Mouse (Mus musculus): ENCODE data around the gene Atxn1.

Gene Atxn1

DNA sequence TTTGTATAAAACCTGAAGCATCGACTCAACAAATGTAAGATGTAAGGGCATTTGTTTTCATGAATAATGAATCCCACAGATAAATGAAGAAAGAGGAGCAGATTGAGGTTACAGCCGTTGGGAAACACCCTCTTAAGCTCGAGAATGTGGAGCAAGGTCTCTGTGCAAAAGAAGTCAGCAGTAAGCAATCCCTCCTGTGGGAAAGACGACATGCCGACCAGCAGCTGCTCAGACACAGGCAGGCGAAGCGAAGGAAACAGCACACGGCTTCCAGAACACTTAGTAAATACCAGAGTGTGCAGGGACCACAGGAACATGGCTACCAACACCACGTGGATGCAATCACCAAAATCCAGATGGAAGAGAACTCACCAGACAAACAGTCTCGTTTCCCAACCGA, 294.8 kb downstream of the Atxn1 start:
- POLR2A ChIA-PET = interaction anchor here in 1 of 4 experiments (0.6 kb wide), 1 partner anchor 9 kb away, joined by 4 read pairs; no protein-coding TSS in a partner anchor
- CTCF ChIA-PET = no interaction called here

GRCm38 (mm10) chr13:45662852-45663251, 302.0 kb downstream of the Atxn1 start:
- CTCF ChIA-PET = no interaction called here
- POLR2A ChIA-PET = no interaction called here

DNA sequence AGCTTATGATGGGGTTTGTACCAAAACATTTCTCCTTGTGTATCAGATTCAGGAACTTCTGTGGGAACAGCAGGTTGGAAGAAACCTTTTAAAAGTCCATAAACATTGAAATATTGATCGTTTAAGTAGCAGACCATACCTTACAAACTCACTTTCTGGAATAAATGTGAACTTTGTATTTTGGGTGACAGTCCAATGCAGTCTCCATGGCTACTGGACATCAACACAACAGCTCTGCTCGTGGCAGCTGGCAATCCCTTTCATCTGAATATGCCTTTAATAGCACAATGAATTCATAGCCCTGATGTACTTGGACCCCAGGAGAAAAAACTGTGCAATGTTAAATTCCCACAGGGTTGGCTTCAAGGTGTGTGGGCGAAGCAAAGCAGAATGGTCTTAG, 302.6 kb downstream of the Atxn1 start:
- ChIA-PET POLR2A (interaction anchor here in 1 of 4 experiments (0.7 kb wide), 1 partner anchor 474 kb away, joined by 3 read pairs; no protein-coding TSS in a partner anchor), CTCF (interaction anchor here in 1 of 4 experiments (1.0 kb wide), 1 partner anchor 25 kb away, joined by 3 read pairs; no protein-coding TSS in a partner anchor)

DNA sequence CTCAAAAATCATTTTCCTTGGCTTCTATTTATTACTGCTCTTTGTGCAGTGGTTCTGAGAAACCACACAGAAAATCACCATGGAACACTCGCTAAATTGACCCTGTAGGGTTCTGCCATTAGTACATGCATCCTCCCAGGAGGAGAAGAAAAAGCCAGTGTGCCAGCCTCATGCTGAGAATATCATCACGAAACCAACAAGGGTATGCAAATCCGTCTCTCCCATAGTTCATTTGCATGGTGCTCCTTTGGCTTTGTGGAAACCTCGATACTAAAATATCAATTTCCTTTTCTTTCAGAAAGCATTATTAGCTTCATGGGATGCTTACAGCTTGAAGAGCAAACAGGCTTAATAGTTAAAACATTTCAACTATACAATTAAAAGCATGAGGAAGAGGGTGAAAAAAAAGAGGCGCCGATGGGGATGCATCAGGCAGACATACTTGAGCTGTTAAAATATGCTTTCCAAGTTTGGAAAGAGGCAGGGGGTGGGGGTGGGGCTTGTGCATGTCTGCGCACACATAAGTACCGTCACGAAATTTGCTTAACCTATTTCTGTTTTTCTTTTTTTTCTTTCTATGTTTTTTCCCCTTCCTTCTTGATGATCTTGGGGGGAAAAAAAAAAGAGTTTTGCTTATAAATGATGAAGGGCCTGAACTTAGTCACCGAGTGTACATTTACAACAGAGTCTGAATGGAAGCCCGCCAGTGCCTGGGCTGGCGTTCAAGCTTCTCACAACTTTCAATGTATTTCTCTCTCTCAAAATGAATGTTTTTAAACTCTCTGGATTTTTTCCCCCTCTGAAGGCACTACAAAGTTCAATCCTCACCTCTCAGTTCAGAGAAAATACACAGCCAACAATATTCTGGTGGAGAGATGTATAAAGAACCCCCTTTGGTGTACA, 303.3 kb downstream of the Atxn1 start:
- ChIA-PET POLR2A (interaction anchor here in 1 of 4 experiments (0.7 kb wide), 1 partner anchor 475 kb away, joined by 3 read pairs; no protein-coding TSS in a partner anchor), CTCF (interaction anchor here in 2 of 4 experiments (0.7 to 1.0 kb wide), 2 partner anchors 24 to 221 kb away, joined by 3 to 7 read pairs; no protein-coding TSS in a partner anchor)

DNA sequence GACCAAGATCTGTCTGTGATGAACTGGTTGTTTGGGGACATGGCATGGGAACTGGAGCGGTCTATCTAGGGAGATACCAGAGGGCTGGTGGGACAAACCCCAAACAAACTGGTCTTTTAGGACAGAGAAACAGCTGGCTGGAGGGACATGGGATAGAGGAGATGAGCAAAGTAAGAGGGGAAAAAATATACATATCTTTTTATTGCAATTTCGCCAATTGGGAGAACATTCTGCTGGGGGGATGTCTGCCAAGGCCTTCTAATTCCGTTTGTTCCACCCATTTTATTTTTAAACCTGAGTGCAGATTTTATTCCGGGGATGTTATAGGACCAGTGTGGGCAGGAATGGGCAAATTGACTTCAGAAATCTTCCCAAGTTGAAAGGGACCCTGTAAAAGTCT, 305.0 kb downstream of the Atxn1 start:
- POLR2A ChIA-PET = interaction anchor here in 1 of 4 experiments (0.7 kb wide), 1 partner anchor 663 kb away, joined by 3 read pairs; no protein-coding TSS in a partner anchor
- CTCF ChIA-PET = no interaction called here

- POLR2A ChIA-PET = interaction anchor here in 2 of 4 experiments (0.6 kb wide), 2 partner anchors 32 to 75 kb away, joined by 3 to 4 read pairs; no protein-coding TSS in a partner anchor
Observed at GRCm38 (mm10) chr13:45658343-45658742, 306.5 kb downstream of the Atxn1 start.

DNA sequence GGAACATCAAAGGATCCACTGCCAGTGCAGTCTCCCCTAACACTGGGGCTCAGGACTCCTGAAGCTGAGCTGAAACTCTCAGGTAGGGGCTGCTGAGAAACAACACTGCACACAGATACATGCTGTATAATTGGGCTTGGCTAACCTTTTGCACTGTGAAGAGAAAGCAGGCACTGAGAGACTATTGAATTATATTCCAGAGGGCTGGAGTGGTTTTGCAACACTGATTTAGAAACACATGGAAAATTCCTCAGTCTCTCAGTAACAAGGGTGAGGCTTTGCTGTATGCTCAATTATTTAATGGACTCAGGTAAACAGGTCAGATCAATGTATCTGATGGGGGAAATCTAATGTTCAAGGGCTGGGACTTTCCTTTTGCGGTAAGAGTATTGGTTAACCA, 307.6 kb downstream of the Atxn1 start:
- ChIA-PET CTCF (interaction anchor here in 1 of 4 experiments (0.8 kb wide), 1 partner anchor 24 kb away, joined by 3 read pairs; no protein-coding TSS in a partner anchor), POLR2A (no interaction called here)

More at GRCm38 (mm10) chr13:45658343-45658742, 306.5 kb downstream of the Atxn1 start:
- CTCF ChIA-PET = interaction anchor here in 1 of 4 experiments (0.8 kb wide), 1 partner anchor 25 kb away, joined by 3 read pairs; no protein-coding TSS in a partner anchor

DNA sequence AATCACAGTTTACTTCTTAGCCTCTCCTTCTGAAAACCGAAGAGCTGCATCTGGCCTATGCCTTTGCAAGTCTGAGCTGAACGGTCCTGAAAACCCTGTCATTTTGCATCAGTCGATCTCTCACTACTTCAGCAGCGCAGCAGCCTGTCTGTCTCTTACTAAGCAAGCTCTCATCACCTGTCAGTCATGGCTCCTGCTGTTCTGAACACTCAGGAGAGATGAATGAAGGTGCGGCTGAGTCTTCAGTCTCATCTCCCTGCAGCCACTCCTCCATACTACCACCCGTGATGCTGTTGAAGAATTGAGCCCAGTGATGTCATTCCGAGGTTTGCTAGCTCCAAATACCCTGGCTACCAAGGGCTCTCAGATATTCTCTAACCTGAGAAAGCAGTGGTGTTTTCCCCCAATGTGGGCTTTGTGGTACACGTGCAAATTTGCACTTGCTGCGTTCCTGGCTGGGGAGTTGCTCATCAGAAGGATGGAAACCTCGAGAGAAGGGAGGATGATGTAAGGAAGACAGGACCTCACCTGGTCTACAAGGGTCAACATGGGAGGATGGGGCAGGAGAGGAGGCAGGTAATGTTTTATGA, 313.1 kb downstream of the Atxn1 start:
- CTCF ChIA-PET = interaction anchor here in 1 of 4 experiments (1.1 kb wide), 1 partner anchor 69 kb away, joined by 4 read pairs; no protein-coding TSS in a partner anchor

GRCm38 (mm10) chr13:45649197-45649812, 315.5 kb downstream of the Atxn1 start:
- ChIA-PET CTCF (interaction anchor here in 2 of 4 experiments (0.5 to 1.4 kb wide), 2 partner anchors 12 to 159 kb away, joined by 4 to 5 read pairs; no protein-coding TSS in a partner anchor), POLR2A (no interaction called here)

More for the DNA sequence above, 313.1 kb downstream of the Atxn1 start:
- POLR2A ChIA-PET = interaction anchor here in 1 of 4 experiments (0.9 kb wide), 1 partner anchor 41 kb away, joined by 3 read pairs; no protein-coding TSS in a partner anchor

GRCm38 (mm10) chr13:45643780-45644395, 320.9 kb downstream of the Atxn1 start:
- POLR2A ChIA-PET = no interaction called here
- CTCF ChIA-PET = interaction anchor here in 2 of 4 experiments (0.8 to 1.1 kb wide), 2 partner anchors 11 to 273 kb away, joined by 3 read pairs; no protein-coding TSS in a partner anchor

DNA sequence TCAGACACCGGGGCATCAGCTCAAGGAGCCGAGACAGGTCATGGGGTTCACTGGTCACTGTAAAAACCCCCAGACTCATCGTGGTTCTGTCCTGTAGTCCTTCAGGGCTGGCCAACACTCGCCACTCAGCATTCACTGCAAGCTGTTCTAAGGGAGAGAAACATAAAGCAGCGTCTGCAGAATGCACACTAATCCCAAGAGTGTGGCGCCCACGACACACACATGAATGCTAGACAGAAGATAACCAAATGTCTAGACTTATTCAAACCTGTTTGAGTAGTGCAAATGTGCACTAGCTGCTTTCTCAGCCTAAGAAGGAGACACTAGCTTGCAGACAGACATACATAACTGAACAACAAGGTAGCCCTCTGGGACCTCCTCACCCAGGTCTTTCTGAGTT, 321.9 kb downstream of the Atxn1 start:
- ChIA-PET CTCF (interaction anchor here in 3 of 4 experiments (0.8 to 1.1 kb wide), 3 partner anchors 10 to 274 kb away, joined by 3 read pairs; no protein-coding TSS in a partner anchor), POLR2A (interaction anchor here in 1 of 4 experiments (0.5 kb wide), 1 partner anchor 1931 kb away, joined by 8 read pairs; no protein-coding TSS in a partner anchor)

- ChIA-PET CTCF (no interaction called here), POLR2A (no interaction called here)
Observed at GRCm38 (mm10) chr13:45640431-45640830, 324.4 kb downstream of the Atxn1 start.

DNA sequence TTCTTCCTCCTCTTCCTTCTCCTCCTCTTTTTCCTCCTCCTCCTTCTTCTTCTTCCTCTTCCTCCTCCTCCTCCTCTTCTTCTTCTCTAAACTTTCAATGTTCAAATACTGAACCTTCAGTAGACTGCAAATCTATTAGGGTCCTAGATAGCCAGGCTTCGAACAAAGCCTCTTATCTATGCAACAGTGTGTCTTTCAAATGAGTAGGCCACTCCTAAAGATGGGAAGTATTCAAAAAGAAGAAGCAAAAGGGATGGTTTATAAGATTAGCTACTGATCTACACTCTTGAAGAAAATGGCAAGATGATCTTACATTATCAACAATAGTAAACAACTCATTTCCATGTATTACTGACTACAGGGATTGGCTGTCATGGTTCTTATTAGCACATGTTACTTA, 326.5 kb downstream of the Atxn1 start:
- ChIA-PET POLR2A (no interaction called here), CTCF (no interaction called here)

DNA sequence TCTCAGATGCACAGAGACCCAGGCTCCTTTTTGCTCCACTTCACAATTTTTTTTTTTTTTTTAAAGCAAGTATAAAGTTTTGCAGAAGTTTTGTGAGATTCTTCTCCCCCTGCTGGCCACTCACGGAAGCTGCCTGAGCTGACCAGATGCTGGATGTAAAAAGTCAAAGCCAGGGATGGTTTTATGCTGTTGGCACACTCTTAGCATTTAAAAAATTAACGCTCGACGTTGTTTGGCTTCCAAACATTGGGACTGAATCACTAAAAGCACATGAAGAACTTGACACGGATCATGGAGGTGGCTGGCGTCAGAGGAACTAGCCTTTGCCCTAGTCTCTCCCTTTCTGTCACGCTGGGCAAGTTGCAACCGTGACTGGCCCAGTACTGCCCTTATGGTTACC, 327.5 kb downstream of the Atxn1 start:
- ChIA-PET CTCF (interaction anchor here (0.6 to 1.4 kb wide), 20 partner anchors 11 to 739 kb away, joined by 3 to 5 read pairs (median 3); no protein-coding TSS in a partner anchor), POLR2A (interaction anchor here in 1 of 4 experiments (0.6 to 0.7 kb wide), 2 partner anchors 24 to 577 kb away, joined by 3 read pairs; no protein-coding TSS in a partner anchor)

DNA sequence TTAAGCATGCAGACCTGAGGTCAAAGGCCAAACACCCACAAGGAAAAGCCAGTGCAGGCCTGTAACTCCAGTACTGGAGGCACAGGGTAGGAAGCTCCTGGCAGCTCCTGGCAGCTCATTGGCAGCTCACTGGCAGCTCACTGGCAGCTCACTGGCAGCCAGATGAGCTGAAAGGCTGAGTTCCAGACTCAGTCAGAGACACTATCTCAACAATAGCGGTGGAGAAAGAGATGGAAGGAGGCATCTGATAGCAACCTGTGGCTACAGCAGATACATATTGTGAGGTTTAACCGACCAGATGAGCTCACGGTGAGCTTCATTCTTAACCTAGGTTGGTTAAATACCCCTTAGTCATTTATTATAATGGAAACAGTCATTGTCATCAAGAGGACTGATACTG, 328.4 kb downstream of the Atxn1 start:
- CTCF ChIA-PET = interaction anchor here in 3 of 4 experiments (0.6 to 1.7 kb wide), 6 partner anchors 13 to 1427 kb away, joined by 3 to 11 read pairs (median 4); no protein-coding TSS in a partner anchor
- POLR2A ChIA-PET = no interaction called here

DNA sequence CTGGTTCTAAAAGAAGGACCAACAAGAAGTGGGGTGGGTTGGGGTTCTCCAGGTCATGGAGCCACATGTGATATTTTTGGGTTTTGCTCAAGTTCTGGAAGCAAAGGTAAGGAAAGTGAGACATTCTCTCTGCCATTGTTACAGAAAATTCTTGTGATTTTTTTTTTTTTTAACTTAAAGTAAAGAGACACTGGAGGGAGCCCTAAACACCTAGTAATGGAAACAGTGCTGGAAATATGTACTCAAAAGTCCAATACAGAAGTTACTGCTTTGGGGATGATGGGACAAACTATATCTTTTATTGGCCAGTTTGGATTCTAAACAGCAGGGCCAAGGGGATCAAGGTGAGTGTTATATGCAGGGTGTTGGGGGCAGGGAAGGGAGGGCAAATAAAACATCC, 330.9 kb downstream of the Atxn1 start:
- ChIA-PET CTCF (no interaction called here), POLR2A (no interaction called here)

DNA sequence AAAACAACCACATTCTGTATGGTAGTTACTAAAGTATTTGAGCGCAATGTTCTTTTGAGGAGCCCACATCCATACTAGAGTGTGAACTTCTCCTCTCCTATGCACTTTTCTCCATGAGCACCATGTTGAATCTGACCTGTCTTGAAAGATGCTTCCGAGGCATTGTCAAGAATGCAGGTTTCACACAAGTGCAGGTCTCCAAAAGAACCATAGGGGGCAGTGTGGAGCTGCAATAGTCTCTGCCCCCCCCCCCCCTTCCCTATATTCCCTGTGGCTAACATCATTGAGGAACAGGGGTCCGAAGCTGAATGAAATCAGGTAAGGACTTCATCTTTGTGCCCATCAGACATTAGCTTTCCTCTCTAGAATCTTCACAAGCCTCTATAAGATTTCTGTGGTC, 332.7 kb downstream of the Atxn1 start:
- CTCF ChIA-PET = interaction anchor here (0.5 to 1.3 kb wide), 14 partner anchors 10 to 1545 kb away, joined by 3 to 6 read pairs (median 3); no protein-coding TSS in a partner anchor

More for the DNA sequence above, 332.7 kb downstream of the Atxn1 start:
- POLR2A ChIA-PET = interaction anchor here in 3 of 4 experiments (0.6 kb wide), 3 partner anchors 61 to 1623 kb away, joined by 3 read pairs; no protein-coding TSS in a partner anchor

Measured in embryonic stem cell, embryonic (primary cell).